Mouse (Mus musculus) left cerebral cortex, adult 18-20 months (tissue): ENCODE data around the gene Gimap9. TPM values are rescaled to one million over a fixed set of nuclear protein-coding genes. Genes with fewer than 3 reads are reported as not detected.

Experiments used
- total RNA-seq, 2 experiments: library from RNA; stranded (reverse); gene quantifications; 2 replicates each; pipeline ENCODE4 v1.2.3; 2021

Gimap9 gene
- total RNA-seq, 2 experiments from 2014 or later: 0.70 to 0.80 TPM

Other genes with a start within 250 kb of the Gimap9 start
- 10 to 100 TPM; 30.9 to 31.6 TPM for gene Zfp467, start 230.3 kb upstream of the Gimap9 start, total RNA-seq
- 1 to 10 TPM in 1 of 2 experiments, under 1 TPM in 1; 0.16 to 1.1 TPM for gene Sspo, start 227.9 kb upstream of the Gimap9 start, total RNA-seq
- 100 to 1,000 TPM; 423 to 437 TPM for gene Atp6v0e2, start 138.5 kb upstream of the Gimap9 start, total RNA-seq
- 10 to 100 TPM; 35.4 to 40.3 TPM for gene Lrrc61, start 121.3 kb upstream of the Gimap9 start, total RNA-seq
- 10 to 100 TPM; 12.0 to 14.4 TPM for gene Rarres2, start 103.3 kb upstream of the Gimap9 start, total RNA-seq
- not detected for gene Gm45021, start 86.5 kb upstream of the Gimap9 start, total RNA-seq
- 10 to 100 TPM; 55.0 to 58.6 TPM for gene Repin1, start 82.2 kb upstream of the Gimap9 start, total RNA-seq
- gene Gm44965, start 82.2 kb upstream of the Gimap9 start, total RNA-seq: not detected
- gene Zfp775, start 74.1 kb upstream of the Gimap9 start, total RNA-seq: 1 to 10 TPM; 6.0 to 8.1 TPM
- gene AI854703, start 49.4 kb upstream of the Gimap9 start, total RNA-seq: 10 to 100 TPM; 15.9 to 16.0 TPM
- under 1 TPM; 0.91 to 0.93 TPM for gene Gimap8, start 28.9 kb upstream of the Gimap9 start, total RNA-seq
- under 1 TPM; 0.28 to 0.75 TPM for gene Gimap4, start 8.4 kb downstream of the Gimap9 start, total RNA-seq
- gene Gimap6, start 32.1 kb downstream of the Gimap9 start, total RNA-seq: 1 to 10 TPM; 3.6 to 4.1 TPM
- 1 to 10 TPM in 1 of 2 experiments, not detected in 1; 2.3 TPM for gene Gm28053, start 42.5 kb downstream of the Gimap9 start, total RNA-seq
- not detected for gene Gimap7, start 42.5 kb downstream of the Gimap9 start, total RNA-seq
- gene Gimap1, start 62.9 kb downstream of the Gimap9 start, total RNA-seq: 1 to 10 TPM; 2.1 to 2.3 TPM
- gene Gimap5, start 70.1 kb downstream of the Gimap9 start, total RNA-seq: 1 to 10 TPM in 1 of 2 experiments, under 1 TPM in 1; 0.89 to 1.4 TPM
- not detected for gene Gimap3, start 94.7 kb downstream of the Gimap9 start, total RNA-seq
- 10 to 100 TPM; 28.9 to 40.9 TPM for gene Tmem176a, start 164.8 kb downstream of the Gimap9 start, total RNA-seq
- gene Tmem176b, start 165.4 kb downstream of the Gimap9 start, total RNA-seq: 10 to 100 TPM; 55.5 to 58.5 TPM
- gene Aoc1, start 196.8 kb downstream of the Gimap9 start, total RNA-seq: not detected